Mouse (Mus musculus) liver, embryonic 12.5 days (tissue): ENCODE data around the gene Rptor. TPM values are rescaled to one million over a fixed set of nuclear protein-coding genes. Genes with fewer than 3 reads are reported as not detected.

Experiments used
- ATAC-seq: fragments of 200-750 bp; cut with Nextera tagmentation; 2 replicates; pipeline ENCODE4 v1.8.0; 2017; ENCODE audit warnings: moderate number of reproducible peaks, mild to moderate bottlenecking, moderate library complexity
- H3K27ac ChIP-seq: fragments of 300-500 bp; sonication (generic); 2 replicates; pipeline ENCODE4 v1.5.1; 2016; ENCODE audit warnings: mild to moderate bottlenecking
- H3K27me3 ChIP-seq: fragments of 300-500 bp; sonication (generic); replicated peaks from 2 replicates; pipeline ENCODE4 v1.6.1; 2016; ENCODE audit warnings: mild to moderate bottlenecking, moderate library complexity
- H3K36me3 ChIP-seq: fragments of 300-500 bp; sonication (generic); 2 replicates; pipeline ENCODE4 v1.6.1; 2016; ENCODE audit warnings: mild to moderate bottlenecking, moderate library complexity
- H3K4me1 ChIP-seq: fragments of 300-500 bp; sonication (generic); 2 replicates; pipeline ENCODE4 v1.6.1; 2016
- H3K4me2 ChIP-seq: fragments of 300-500 bp; sonication (generic); 2 replicates; pipeline ENCODE4 v1.6.1; 2016; ENCODE audit warnings: mild to moderate bottlenecking, moderate library complexity
- H3K4me3 ChIP-seq: fragments of 300-500 bp; sonication (generic); 2 replicates; pipeline ENCODE4 v1.5.1; 2016; ENCODE audit warnings: mild to moderate bottlenecking, moderate library complexity
- H3K9ac ChIP-seq: fragments of 300-500 bp; sonication (generic); 2 replicates; pipeline ENCODE4 v1.6.1; 2016; ENCODE audit warnings: mild to moderate bottlenecking, moderate library complexity
- H3K9me3 ChIP-seq: fragments of 300-500 bp; sonication (generic); replicated peaks from 2 replicates; pipeline ENCODE4 v1.6.1; 2016; ENCODE audit warnings: mild to moderate bottlenecking, moderate library complexity
- WGBS: fragments of 180-500 bp; shearing (Covaris S2); methylation state at CpG from one replicate; pipeline ENCODE4 v1.1.7; 2016; ENCODE audit not compliant: insufficient replicate concordance; 5-methylcytosine and 5-hydroxymethylcytosine counted together
- polyA plus RNA-seq: library from polyadenylated mRNA; unstranded; fragments of >200 nt; fragmentation: Nextera tagmentation; extraction: Ambion mirVana; gene quantifications from 2 replicates; pipeline ENCODE4 v1.2.1, GENCODE M21; 2016

Rptor gene
- polyA plus RNA-seq, 1 experiment from 2014 or later, result 11.3 TPM

DNA sequence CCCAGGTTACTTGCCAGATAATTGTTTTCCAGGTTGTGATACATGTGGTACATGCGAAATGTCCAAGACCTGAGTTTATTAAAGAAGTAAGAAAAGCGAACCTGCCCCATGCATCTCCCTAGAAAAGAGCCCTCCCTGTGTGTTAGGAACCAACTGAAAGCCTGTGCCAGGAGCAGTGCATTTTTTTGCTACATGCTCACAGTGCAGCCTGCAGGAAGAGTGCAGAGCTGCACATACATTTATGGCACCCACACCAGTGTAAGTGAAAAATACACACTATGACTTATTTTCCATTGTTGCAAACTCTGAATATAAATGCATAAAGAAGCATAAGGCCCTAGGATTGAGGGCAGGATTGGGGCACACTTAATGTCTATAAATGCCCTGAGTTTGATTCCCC is 178.5 kb downstream of the Rptor start:
- no peak overlapping the region for H3K9ac ChIP-seq
- H3K4me1 ChIP-seq, result 0 out of 2 replicates have a peak, but pooled peaks cover 2% of the 10 kb centered on the region
- 74% methylated on average over 2 of the region's 2 CpGs for WGBS
- no peaks in the 10 kb centered on the region for H3K27me3 ChIP-seq
- ATAC-seq, result no peak
- H3K4me2 ChIP-seq, result no peak overlapping the region
- H3K4me3 ChIP-seq, result no peak overlapping the region
- H3K9me3 ChIP-seq, result peaks cover 2% of the 10 kb centered on the region; the same call in 1 of the 2 replicates
- peaks cover 40% of the 10 kb centered on the region for H3K36me3 ChIP-seq
- H3K27ac ChIP-seq, result no peak overlapping the region

GRCm38 (mm10) chr11:119781726-119782125 is 179.0 kb downstream of the Rptor start:
- WGBS, result 81% methylated on average over 4 of the region's 4 CpGs
- H3K4me3 ChIP-seq, result no peak overlapping the region
- H3K9me3 ChIP-seq, result no peaks in the 10 kb centered on the region
- H3K9ac ChIP-seq, result no peak overlapping the region
- 0 out of 2 replicates have a peak, but pooled peaks cover 2% of the 10 kb centered on the region for H3K4me1 ChIP-seq
- peaks cover 37% of the 10 kb centered on the region for H3K36me3 ChIP-seq
- no peak overlapping the region for H3K27ac ChIP-seq
- no peaks in the 10 kb centered on the region for H3K27me3 ChIP-seq
- no peak overlapping the region for H3K4me2 ChIP-seq
- no peak for ATAC-seq

- H3K27ac ChIP-seq, result no peak overlapping the region
These were observed 180.9 kb downstream of the Rptor start for GRCm38 (mm10) chr11:119783653-119784052.

GRCm38 (mm10) chr11:119784672-119785341 is 182.1 kb downstream of the Rptor start:
- no peaks in the 10 kb centered on the region for H3K27me3 ChIP-seq
- no peaks in the 10 kb centered on the region for H3K9me3 ChIP-seq
- ATAC-seq, result no peak
- no peak overlapping the region for H3K4me3 ChIP-seq
- H3K27ac ChIP-seq, result no peak overlapping the region
- peaks cover 41% of the 10 kb centered on the region for H3K36me3 ChIP-seq
- WGBS, result 89% methylated on average over 12 of the region's 12 CpGs
- no peak overlapping the region for H3K9ac ChIP-seq
- 0 out of 2 replicates have a peak, but pooled peaks cover 2% of the 10 kb centered on the region for H3K4me1 ChIP-seq
- no peak overlapping the region for H3K4me2 ChIP-seq

More at GRCm38 (mm10) chr11:119783653-119784052, 180.9 kb downstream of the Rptor start:
- H3K4me2 ChIP-seq, result no peak overlapping the region
- ATAC-seq, result no peak
- H3K4me3 ChIP-seq, result no peak overlapping the region
- peaks cover 42% of the 10 kb centered on the region for H3K36me3 ChIP-seq
- no peaks in the 10 kb centered on the region for H3K9me3 ChIP-seq
- 73% methylated on average over 4 of the region's 4 CpGs for WGBS
- H3K27me3 ChIP-seq, result no peaks in the 10 kb centered on the region
- H3K4me1 ChIP-seq, result 0 out of 2 replicates have a peak, but pooled peaks cover 2% of the 10 kb centered on the region
- H3K9ac ChIP-seq, result no peak overlapping the region

DNA sequence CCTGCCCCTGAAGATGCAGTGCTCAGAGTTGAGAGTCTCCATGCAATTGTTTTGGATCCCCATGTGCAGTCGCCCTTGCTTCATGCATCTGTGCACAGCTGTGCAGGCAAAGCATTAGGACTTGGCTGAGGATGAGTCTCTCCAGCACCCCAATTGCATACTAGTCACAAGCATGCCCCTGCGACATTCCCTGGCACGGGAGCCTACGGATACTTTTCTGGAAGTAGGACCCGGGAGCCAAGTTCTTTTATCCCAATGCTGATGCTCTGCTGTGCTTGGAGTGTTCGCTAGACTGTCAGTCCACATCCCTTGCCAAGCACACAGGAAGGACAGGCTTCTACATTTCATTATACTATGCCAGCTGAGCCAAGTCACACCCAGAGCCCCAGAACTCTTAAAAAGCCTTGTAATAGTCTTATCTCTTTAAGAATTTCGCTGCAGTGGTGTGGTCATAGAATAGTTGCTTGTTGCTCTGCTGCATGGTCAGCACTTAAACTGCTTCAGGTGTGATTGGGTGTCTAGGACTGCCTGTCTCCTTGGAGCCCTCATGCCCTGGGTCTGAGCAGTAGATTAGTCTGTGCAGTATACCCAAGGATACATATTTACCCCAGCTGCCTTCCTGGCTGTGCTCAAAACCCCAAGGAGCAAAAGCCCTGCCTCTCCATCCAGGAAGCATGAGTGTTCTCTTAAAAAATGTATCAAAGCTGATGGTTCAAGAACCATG is 183.1 kb downstream of the Rptor start:
- WGBS, result 80% methylated on average over 7 of the region's 7 CpGs
- no peak for ATAC-seq

GRCm38 (mm10) chr11:119786385-119786880 is 183.7 kb downstream of the Rptor start:
- H3K27me3 ChIP-seq, result no peaks in the 10 kb centered on the region
- peaks cover 25% of the 10 kb centered on the region for H3K36me3 ChIP-seq
- no peak overlapping the region for H3K9ac ChIP-seq
- 78% methylated on average over 8 of the region's 8 CpGs for WGBS
- no peak overlapping the region for H3K27ac ChIP-seq
- 0 out of 2 replicates have a peak, but pooled peaks cover 2% of the 10 kb centered on the region for H3K4me1 ChIP-seq
- no peak overlapping the region for H3K4me3 ChIP-seq
- H3K4me2 ChIP-seq, result no peak overlapping the region
- no peaks in the 10 kb centered on the region for H3K9me3 ChIP-seq
- no peak for ATAC-seq

More for the DNA sequence above, 183.1 kb downstream of the Rptor start:
- Histone ChIP-seq H3K27me3 (no peaks in the 10 kb centered on the region), H3K4me2 (no peak overlapping the region), H3K27ac (no peak overlapping the region), H3K4me1 (0 out of 2 replicates have a peak, but pooled peaks cover 2% of the 10 kb centered on the region), H3K9ac (no peak overlapping the region), H3K4me3 (no peak overlapping the region), H3K36me3 (peaks cover 31% of the 10 kb centered on the region), H3K9me3 (no peaks in the 10 kb centered on the region)

DNA sequence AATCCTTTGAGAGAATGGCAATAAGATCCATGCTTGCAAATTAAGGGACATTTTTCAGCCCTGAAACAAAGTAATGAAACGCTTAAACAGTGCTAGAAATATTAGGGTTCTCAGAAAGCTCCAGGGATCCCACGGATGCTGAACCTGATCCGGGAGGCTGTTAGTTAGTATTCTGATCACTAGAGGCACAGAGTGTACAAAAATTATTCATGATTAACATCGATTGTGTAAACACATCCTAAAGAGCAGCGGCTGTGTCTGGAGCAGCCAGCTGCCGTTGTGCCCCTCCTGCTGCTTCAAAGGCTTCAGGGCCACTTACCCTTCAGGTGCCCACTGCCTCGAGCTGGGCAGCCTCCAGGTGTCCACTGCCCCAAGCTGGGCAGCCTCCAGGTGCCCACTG is 185.8 kb downstream of the Rptor start:
- Histone ChIP-seq H3K9me3 (no peaks in the 10 kb centered on the region), H3K27me3 (no peaks in the 10 kb centered on the region), H3K36me3 (peaks cover 17% of the 10 kb centered on the region; the same call in 1 of the 2 replicates), H3K9ac (no peak overlapping the region), H3K4me2 (no peak overlapping the region), H3K4me1 (0 out of 2 replicates have a peak, but pooled peaks cover 2% of the 10 kb centered on the region), H3K27ac (no peak overlapping the region), H3K4me3 (no peak overlapping the region)
- no peak for ATAC-seq
- WGBS, result 73% methylated on average over 7 of the region's 7 CpGs

DNA sequence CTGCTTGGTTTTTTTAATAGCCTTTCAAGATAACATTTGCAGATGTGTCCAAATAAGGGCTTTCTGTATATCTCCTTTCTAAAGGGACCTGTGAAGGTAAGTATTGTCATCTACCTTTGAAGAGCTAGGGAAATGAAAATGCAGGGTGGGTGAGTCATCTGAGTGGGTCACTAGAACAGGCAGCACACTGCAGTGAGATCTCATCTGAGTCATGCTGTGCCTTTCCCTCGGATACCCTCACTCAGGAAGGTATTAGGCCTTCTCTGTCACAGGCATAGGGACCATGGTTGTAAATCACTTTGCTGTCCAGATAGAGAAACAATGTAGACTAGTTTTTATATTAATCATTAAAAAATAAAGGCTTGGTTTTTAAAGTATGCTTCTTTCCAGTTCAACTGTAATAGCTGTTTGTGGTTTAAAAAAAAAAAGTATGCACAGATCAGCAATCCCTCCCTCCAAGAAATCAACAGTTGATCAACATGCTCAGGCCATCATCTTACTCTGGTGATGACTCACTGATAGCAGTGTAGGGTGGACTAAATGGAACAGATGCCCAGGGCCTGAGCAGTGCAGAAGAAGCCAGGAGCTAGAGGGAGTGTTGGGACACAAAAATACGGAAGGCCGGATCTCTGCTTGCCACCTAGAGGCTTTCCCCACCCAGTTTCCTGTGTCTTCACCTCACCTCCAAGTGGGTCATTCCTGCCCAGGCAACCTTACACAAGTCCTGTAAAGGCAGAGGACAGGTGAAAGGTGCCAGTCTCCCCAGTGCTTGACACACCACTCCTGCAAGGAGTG is 186.4 kb downstream of the Rptor start:
- Histone ChIP-seq H3K27ac (no peak overlapping the region), H3K4me3 (no peak overlapping the region), H3K4me2 (no peak overlapping the region), H3K4me1 (0 out of 2 replicates have a peak, but pooled peaks cover 2% of the 10 kb centered on the region), H3K9ac (no peak overlapping the region), H3K36me3 (peaks cover 15% of the 10 kb centered on the region; the same call in 1 of the 2 replicates), H3K27me3 (no peaks in the 10 kb centered on the region), H3K9me3 (no peaks in the 10 kb centered on the region)
- WGBS, result 67% methylated on average over 3 of the region's 3 CpGs
- no peak for ATAC-seq

DNA sequence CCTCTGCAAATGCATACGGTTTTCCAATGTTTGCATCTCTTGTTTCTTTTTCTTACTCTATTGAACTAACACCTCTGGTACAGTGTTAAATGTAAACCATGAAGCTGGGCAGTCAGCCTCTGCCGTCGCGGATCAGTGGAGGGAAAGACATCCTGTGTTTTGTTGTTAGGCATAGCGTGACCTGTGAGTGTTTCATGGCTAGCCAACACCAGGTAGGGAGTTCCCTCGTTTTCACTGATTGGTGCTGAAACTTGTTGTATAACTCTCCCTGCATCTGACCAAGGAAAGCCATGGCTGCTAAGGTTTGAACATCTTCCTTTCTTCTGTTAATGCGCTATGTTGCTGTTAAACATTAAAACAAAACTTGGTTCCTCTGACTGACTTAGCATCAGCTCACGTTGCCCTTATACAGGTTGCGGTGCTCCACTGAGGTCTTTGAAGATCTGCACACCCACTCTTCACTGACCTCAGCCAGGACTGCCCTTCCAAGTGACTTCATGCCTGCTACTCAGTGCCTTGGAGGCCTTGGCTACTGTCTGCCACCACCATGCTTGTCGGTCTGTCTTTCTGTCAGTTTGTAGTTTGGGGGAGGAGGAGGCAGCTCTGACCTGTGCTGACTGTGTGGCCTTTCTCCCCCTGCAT is 189.3 kb downstream of the Rptor start:
- 84% methylated on average over 10 of the region's 10 CpGs for WGBS
- no peak overlapping the region for H3K27ac ChIP-seq
- H3K9ac ChIP-seq, result no peak overlapping the region
- H3K4me3 ChIP-seq, result no peak overlapping the region
- no peaks in the 10 kb centered on the region for H3K4me1 ChIP-seq
- H3K27me3 ChIP-seq, result no peaks in the 10 kb centered on the region
- no peak for ATAC-seq
- no peaks in the 10 kb centered on the region for H3K9me3 ChIP-seq
- peaks cover 5% of the 10 kb centered on the region; the same call in 1 of the 2 replicates for H3K36me3 ChIP-seq
- no peak overlapping the region for H3K4me2 ChIP-seq

DNA sequence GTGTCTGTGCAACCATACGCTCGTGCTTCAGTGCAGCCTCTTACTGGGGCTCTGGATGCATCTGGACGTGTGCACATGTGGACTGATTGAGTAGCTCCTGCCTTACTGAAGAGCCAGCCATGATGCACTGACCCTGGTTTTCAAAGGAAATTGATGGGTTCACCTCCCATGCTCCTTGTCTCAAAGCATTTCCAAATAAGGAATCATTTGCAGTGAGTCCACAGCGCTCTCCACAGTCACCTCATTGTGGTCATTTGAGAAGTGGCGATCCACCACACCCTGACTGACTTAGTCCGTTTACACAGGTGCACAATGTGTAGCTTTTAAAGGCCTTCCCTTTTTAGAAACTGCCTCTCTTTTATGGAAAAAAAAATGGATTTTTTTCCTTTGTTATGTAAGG is 190.7 kb downstream of the Rptor start:
- no peak overlapping the region for H3K9ac ChIP-seq
- peaks cover 6% of the 10 kb centered on the region for H3K36me3 ChIP-seq
- WGBS, result 73% methylated on average over 6 of the region's 6 CpGs
- H3K27ac ChIP-seq, result no peak overlapping the region
- no peaks in the 10 kb centered on the region for H3K4me1 ChIP-seq
- H3K4me3 ChIP-seq, result no peak overlapping the region
- H3K27me3 ChIP-seq, result no peaks in the 10 kb centered on the region
- H3K4me2 ChIP-seq, result no peak overlapping the region
- no peaks in the 10 kb centered on the region for H3K9me3 ChIP-seq
- no peak for ATAC-seq

DNA sequence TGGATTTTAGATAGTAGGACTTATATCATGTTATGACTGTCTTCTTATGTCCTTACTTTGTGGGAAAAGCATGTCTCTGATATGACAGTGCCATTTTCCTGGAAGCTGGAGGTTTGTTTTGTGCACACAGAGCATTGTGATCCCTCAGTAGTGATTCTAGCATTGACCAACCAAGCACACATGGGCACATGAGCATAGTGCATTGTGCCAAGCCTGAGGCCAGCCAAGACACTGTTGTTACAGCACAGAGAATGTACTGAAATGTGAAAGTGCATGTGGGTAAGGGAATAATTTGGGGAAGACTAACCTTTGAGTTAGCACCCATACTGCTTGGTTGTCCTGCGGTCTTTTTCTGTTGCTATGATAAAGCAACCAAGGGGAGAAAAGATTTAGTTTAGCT is 191.3 kb downstream of the Rptor start:
- Histone ChIP-seq H3K4me3 (no peak overlapping the region), H3K4me2 (no peak overlapping the region), H3K4me1 (no peaks in the 10 kb centered on the region), H3K27ac (no peak overlapping the region), H3K9me3 (no peaks in the 10 kb centered on the region), H3K9ac (no peak overlapping the region), H3K27me3 (no peaks in the 10 kb centered on the region), H3K36me3 (peaks cover 12% of the 10 kb centered on the region)
- ATAC-seq, result no peak
- WGBS, result 90% methylated on average over 1 of the region's 1 CpGs
